Mouse (Mus musculus): ENCODE results near the gene Vstm2l.

Vstm2l gene

DNA sequence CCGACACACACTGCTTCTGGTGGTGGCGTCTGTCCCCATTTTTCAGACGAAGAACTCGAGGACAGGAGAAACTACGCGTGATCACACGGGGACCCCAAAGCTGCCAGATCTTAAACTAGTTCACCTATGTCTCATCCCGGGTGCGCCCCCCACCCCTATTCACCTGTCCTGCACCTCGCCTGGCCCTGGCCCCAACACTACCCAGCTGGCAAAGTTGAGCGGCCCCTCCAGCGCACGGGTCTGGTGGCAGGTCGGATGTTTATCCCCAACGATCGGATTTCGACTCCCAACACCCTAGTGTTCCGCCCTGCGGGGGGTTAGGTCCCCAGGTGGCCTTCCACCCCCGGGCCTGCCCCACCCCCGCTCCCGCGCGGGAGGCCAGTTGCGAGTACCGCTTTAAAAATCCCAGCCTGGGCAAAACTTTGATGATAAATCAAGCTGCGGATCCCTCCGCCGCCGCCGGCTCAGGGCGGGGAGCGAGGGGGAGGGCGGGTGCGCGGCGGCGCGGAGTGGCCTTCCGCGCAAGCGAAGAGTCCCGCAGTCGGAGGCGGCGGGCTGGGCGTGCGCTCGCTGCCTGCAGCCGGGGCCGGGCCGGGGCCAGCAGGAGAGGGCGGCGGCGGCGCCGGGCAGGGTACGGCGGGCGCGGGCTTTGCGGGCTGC is at the start of gene Vstm2l:
Gene Vstm2l (plus strand): TSS at position 549 of the 660 bp plus-strand sequence.
- ChIA-PET POLR2A (interaction anchor here in 3 of 4 experiments (0.6 to 1.1 kb wide), 3 partner anchors 44 to 302 kb away, joined by 3 read pairs; no protein-coding TSS in a partner anchor), CTCF (interaction anchor here (0.6 to 1.6 kb wide), 11 partner anchors 9 to 456 kb away, joined by 3 to 7 read pairs (median 5); no protein-coding TSS in a partner anchor)

GRCm38 (mm10) chr2:157867126-157867525 is 47.3 kb upstream of the Vstm2l start:
- ChIA-PET POLR2A (interaction anchor here in 2 of 4 experiments (0.6 kb wide), 2 partner anchors 269 to 1247 kb away, joined by 3 to 14 read pairs; no protein-coding TSS in a partner anchor), CTCF (interaction anchor here in 3 of 4 experiments (0.5 to 0.8 kb wide), 3 partner anchors 11 to 43 kb away, joined by 3 to 4 read pairs (median 3); no protein-coding TSS in a partner anchor)

GRCm38 (mm10) chr2:157870247-157870646 is 44.2 kb upstream of the Vstm2l start:
- CTCF ChIA-PET, result no interaction called here
- POLR2A ChIA-PET, result interaction anchor here in 2 of 4 experiments (0.6 to 1.2 kb wide), 3 partner anchors 24 to 100 kb away, joined by 3 read pairs; no protein-coding TSS in a partner anchor

DNA sequence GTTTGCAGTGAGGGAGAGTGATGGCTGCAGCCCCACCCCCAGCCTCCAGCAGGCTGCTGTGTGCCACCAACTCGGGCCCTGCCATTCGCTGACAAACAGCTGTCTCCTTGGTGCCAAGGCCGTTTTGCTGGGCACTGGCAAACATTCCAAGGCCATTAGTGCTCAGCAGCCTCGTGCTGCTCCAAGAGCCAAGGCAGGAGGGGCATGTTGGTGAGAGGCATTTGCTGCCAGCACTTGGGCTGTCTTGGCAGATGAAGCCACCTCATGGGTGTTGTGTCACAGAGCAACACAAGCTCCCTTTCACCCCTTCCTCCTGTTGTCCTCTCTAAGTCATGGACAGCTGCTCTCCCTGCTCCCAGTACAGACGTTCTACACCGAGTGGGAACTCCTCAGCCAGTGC is 41.2 kb upstream of the Vstm2l start:
- CTCF ChIA-PET, result no interaction called here
- POLR2A ChIA-PET, result interaction anchor here in 1 of 4 experiments (1.6 kb wide), 1 partner anchor 13 kb away, joined by 3 read pairs; no protein-coding TSS in a partner anchor

DNA sequence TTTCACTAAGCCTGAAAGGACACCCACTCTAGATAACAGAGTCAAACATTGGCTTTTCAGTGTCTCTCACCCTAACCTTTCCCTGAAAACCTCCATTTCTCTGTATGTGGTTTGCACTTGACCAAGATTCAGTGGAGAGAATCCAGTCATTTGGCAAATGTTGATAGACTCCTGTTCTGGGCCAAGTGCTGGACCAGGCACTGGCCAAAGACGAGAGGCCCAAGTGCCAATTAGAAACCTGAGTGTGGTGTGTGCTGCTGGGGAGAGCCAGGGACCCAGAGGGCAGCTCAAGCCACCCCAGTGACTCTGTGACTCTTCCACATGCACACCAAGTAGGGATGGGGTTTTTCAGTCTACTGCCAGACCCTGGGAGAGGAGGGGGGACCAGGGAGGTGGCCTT is 40.8 kb upstream of the Vstm2l start:
- CTCF ChIA-PET, result no interaction called here
- POLR2A ChIA-PET, result no interaction called here

GRCm38 (mm10) chr2:157875111-157875510 is 39.3 kb upstream of the Vstm2l start:
- POLR2A ChIA-PET, result no interaction called here
- CTCF ChIA-PET, result no interaction called here

GRCm38 (mm10) chr2:157877394-157877793 is 37.1 kb upstream of the Vstm2l start:
- CTCF ChIA-PET, result interaction anchor here in 1 of 4 experiments (0.7 kb wide), 1 partner anchor 438 kb away, joined by 3 read pairs; no protein-coding TSS in a partner anchor
- POLR2A ChIA-PET, result no interaction called here

DNA sequence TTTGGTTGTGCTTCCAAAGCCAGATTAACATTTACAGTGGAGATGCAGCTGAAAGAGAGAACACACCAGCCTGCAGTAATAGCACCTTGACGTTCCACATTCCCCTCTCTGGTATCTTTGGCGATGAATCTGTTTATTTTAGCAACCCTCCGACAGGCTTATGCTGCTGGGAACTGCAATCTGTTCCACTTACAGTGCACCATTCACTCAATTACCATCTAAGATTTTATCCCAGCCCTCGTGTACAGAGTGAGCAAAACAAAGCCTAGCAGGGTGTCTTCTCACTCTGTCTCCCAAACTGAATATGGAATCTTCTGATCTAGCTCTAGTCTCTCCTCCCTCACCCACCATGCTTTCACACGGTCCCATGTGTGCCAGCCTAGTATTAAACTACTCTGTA is 36.5 kb upstream of the Vstm2l start:
- POLR2A ChIA-PET, result no interaction called here

GRCm38 (mm10) chr2:157881939-157882338 is 32.5 kb upstream of the Vstm2l start:
- CTCF ChIA-PET, result no interaction called here
- POLR2A ChIA-PET, result no interaction called here

More for the DNA sequence above, 36.5 kb upstream of the Vstm2l start:
- CTCF ChIA-PET, result interaction anchor here in 1 of 4 experiments (0.7 kb wide), 1 partner anchor 438 kb away, joined by 3 read pairs; no protein-coding TSS in a partner anchor

DNA sequence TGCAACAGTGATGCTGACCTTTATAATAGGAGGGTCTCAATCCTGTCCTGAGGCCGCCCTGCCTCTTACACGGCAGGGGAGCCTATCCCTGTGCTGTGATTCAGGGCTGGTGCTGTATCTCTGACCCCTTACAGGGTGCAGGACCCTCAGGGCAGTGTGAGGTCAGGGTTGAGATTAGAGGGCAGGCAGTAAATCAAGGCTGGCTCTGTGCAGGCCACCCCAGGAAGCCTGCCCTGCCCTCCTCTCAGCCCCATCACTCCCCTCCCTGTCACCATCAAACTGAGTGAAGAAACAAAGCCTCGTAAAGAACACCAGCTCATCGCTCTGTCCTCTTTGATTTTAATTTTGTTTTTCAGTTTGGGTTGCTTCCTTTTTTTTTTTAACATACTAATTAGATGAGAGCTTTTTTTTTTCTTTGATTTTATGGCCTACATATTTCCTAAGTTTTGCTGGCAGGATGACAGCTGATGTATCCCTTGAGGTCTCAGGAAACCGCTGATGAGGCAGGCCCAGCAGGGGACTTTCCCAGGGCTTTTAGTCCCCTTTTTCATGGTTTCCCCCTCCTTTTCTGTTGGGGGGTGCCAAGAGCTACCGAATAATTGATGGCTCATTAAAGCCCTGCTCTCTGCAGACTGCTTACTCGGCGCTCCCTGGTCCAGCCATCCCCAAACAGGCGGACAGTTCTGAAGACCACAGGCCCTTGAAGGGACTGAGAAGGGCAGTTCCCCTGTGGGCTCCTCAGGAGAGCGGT is 27.0 kb upstream of the Vstm2l start:
- POLR2A ChIA-PET, result interaction anchor here in 1 of 4 experiments (0.7 kb wide), 1 partner anchor 505 kb away, joined by 3 read pairs; no protein-coding TSS in a partner anchor
- CTCF ChIA-PET, result no interaction called here

GRCm38 (mm10) chr2:157891166-157891565 is 23.3 kb upstream of the Vstm2l start:
- CTCF ChIA-PET, result interaction anchor here in 2 of 4 experiments (0.6 to 0.8 kb wide), 2 partner anchors 136 to 304 kb away, joined by 3 to 5 read pairs; no protein-coding TSS in a partner anchor
- POLR2A ChIA-PET, result interaction anchor here in 2 of 4 experiments (0.9 to 1.4 kb wide), 3 partner anchors 13 to 82 kb away, joined by 3 to 4 read pairs (median 4); no protein-coding TSS in a partner anchor

DNA sequence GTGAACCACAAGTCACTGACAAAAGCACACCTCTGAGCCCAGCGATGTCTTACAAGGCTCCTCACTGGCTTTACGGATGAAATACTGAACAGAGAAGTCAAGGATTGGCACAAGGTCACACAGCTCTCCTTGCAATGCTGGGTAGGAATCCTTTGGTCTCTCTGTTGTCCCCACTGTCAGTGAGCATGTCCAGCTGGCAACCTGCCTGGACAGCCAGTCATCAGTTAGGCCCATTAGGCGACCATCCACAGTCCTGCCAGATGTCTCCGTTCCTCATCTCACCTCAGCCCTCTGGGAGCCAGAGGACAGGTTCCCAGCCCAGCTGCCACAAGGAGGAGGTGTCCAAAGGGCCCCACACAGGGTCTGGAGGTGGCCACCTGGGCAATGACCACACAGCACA is 17.3 kb upstream of the Vstm2l start:
- POLR2A ChIA-PET, result interaction anchor here in 1 of 4 experiments (0.6 kb wide), 1 partner anchor 47 kb away, joined by 7 read pairs; no protein-coding TSS in a partner anchor
- CTCF ChIA-PET, result no interaction called here

GRCm38 (mm10) chr2:157913204-157913636 is 1.2 kb upstream of the Vstm2l start:
- ChIA-PET POLR2A (interaction anchor here (0.5 to 1.3 kb wide), 5 partner anchors 8 to 412 kb away, joined by 3 to 4 read pairs (median 4); no protein-coding TSS in a partner anchor), CTCF (interaction anchor here in 2 of 4 experiments (1.2 to 1.5 kb wide), 2 partner anchors 31 to 76 kb away, joined by 4 to 6 read pairs; no protein-coding TSS in a partner anchor)

- CTCF ChIA-PET, result interaction anchor here (0.6 to 1.6 kb wide), 9 partner anchors 14 to 455 kb away, joined by 3 to 7 read pairs (median 5); no protein-coding TSS in a partner anchor
- POLR2A ChIA-PET, result interaction anchor here in 3 of 4 experiments (0.6 to 1.2 kb wide), 4 partner anchors 44 to 302 kb away, joined by 3 read pairs; no protein-coding TSS in a partner anchor
Observed at GRCm38 (mm10) chr2:157913705-157914104, 748 bp upstream of the Vstm2l start.

GRCm38 (mm10) chr2:157914889-157915517 is 550 bp downstream of the Vstm2l start:
- ChIA-PET CTCF (interaction anchor here in 3 of 4 experiments (0.6 to 1.6 kb wide), 6 partner anchors 9 to 75 kb away, joined by 3 to 7 read pairs (median 6); no protein-coding TSS in a partner anchor), POLR2A (no interaction called here)

GRCm38 (mm10) chr2:157918529-157918928 is 4.1 kb downstream of the Vstm2l start:
- POLR2A ChIA-PET, result interaction anchor here in 3 of 4 experiments (0.7 to 2.5 kb wide), 10 partner anchors 9 to 130 kb away, joined by 3 to 8 read pairs (median 3); no protein-coding TSS in a partner anchor
- CTCF ChIA-PET, result interaction anchor here (0.5 to 1.4 kb wide), 9 partner anchors 10 to 666 kb away, joined by 3 to 10 read pairs (median 3); no protein-coding TSS in a partner anchor

DNA sequence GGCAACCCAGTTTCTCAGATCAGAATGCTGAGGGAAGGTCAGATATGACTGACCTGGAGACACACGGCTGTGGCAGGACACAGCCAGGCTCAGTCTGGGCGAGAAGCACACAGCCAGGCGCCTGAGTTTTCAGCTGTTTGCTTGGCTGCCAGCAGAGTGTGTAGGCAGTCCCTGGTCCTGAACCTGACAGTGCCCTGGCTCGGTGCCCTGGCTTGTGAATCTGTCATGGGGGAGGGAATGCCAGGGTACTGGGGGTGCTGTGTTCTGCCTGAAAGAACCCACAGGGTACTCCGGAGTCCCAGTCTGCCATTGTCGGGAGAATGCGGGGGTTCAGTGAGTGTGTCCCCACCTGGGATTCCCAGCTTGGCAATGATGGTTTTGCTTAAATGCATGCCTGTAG is 7.1 kb downstream of the Vstm2l start:
- POLR2A ChIA-PET, result interaction anchor here in 1 of 4 experiments (0.8 kb wide), 1 partner anchor 9 kb away, joined by 4 read pairs; no protein-coding TSS in a partner anchor
- CTCF ChIA-PET, result interaction anchor here in 1 of 4 experiments (1.3 kb wide), 1 partner anchor 175 kb away, joined by 7 read pairs; no protein-coding TSS in a partner anchor

- POLR2A ChIA-PET, result interaction anchor here in 2 of 4 experiments (0.6 to 1.1 kb wide), 2 partner anchors 152 to 354 kb away, joined by 3 to 4 read pairs; no protein-coding TSS in a partner anchor
- CTCF ChIA-PET, result interaction anchor here in 3 of 4 experiments (0.9 to 2.0 kb wide), 3 partner anchors 8 to 14 kb away, joined by 3 to 7 read pairs (median 3); partner anchors contain the start of gene Vstm2l (in 1 of the 3)
Observed at GRCm38 (mm10) chr2:157923406-157923805, 9.0 kb downstream of the Vstm2l start.
